Mouse (Mus musculus) hindlimb bud, embryonic 11.5 days (tissue): Measurements from ENCODE around the gene Suz12.
"Not testable (repeated sequence)": the region's sequence is repeated elsewhere in the genome, so short reads cannot be mapped to it uniquely, and the experiment has no call there.

Experiments used
- DNase-seq: peaks from one replicate; pipeline ENCODE4 v3.0.0-alpha.2; 2012; ENCODE audit warnings: low read depth, low spot score; ENCODE audit errors: extremely low spot score

Gene Suz12

DNA sequence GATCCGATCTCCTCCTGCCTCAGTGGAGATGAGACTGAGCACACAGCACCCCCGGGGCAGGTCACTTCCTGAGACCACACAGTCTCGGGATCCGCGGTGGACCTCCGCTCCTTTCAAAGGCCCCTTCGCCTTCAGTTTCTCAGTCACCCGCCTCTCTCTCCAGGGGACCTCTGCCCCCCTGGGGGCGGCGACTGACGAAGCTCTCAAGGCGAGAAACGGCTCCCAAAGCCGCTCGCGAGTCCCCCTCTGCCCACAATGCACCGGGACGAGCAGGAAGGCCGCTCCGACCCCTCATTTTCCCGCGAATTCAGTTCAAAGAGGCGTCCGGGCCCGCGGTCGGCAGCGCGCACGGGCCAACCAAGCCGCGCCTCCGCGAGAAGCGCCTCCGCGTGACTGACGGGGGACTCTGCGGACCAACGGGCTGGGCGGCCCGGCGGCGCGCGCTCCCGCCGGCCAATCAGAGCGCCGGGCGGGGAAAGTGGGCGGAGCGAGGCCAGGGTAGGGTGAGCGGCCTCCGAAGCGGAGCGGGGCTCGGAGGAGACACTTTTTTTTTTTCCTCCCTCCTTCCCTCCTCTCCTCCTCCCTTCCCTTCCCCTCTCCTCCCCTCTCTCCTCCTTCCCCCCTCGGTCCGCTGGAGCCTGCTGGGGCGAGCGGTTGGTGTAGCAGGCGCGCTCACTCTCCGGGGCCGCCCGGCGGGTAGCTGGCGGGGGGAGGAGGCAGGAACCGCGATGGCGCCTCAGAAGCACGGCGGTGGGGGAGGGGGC lies at the start of gene Suz12:
Gene Suz12, plus strand, starts transcription at position 515 of the 764 bp plus-strand sequence.
- DNase-seq = peak; percentile 85

- no peak for DNase-seq
These were observed 49.8 kb upstream of the Suz12 start for GRCm38 (mm10) chr11:79943136-79943535.

GRCm38 (mm10) chr11:79943601-79944000 lies 49.3 kb upstream of the Suz12 start:
- DNase-seq = no peak

DNA sequence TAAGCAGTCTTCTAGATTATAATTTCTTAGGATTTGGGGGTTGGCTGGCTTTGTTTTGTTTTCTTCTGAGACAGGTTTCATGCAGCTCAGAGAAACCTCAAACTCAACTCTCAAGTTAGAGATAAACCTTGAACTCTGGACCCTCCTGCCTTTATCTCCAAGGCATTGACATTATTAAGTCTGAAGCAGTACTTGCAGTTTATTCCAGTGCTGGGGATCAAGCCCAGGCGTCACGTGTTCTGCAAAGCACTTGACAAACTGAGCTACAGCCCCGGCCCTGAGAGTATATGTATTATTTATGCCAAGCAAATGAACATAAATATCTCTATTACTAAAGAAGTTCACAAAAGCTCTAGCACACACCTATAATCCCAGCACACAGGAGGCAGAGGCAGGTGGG lies 45.6 kb upstream of the Suz12 start:
- DNase-seq = no peak

DNA sequence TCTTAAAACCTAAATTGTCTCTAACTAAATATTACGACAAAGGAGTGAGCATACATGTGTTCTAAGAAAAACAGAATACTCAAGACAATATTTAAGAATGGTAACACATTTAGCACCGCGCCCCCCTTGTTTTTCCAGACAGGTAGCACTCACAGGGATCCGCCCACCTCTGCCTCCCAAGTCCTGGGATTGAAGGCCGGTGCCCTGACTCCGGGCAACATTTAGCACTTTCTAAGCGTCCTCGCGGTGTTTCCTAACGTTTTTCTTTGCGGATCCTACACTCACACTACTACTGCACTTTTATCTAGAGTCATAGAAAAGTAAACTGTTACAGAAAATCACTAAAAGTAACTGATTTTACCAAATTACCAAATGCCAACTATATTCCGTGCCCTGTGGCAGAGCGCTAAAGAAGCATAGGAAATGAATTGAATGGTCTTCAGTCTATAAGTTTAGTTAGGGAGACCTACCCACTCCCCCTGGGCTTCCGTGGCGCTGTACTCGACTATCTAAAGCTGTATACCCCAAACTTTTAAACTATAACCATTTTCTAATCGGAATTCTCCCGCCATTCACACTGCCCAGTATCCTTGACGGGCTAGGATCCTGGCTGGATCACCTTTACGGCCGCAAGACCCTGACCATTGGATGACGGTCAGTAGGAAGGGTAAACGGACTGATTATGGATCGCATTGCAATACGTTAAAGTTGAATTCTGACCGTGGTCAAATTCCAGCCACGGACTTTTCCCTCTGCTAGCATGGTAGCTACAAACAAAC lies 31.4 kb upstream of the Suz12 start:
- no peak for DNase-seq

DNA sequence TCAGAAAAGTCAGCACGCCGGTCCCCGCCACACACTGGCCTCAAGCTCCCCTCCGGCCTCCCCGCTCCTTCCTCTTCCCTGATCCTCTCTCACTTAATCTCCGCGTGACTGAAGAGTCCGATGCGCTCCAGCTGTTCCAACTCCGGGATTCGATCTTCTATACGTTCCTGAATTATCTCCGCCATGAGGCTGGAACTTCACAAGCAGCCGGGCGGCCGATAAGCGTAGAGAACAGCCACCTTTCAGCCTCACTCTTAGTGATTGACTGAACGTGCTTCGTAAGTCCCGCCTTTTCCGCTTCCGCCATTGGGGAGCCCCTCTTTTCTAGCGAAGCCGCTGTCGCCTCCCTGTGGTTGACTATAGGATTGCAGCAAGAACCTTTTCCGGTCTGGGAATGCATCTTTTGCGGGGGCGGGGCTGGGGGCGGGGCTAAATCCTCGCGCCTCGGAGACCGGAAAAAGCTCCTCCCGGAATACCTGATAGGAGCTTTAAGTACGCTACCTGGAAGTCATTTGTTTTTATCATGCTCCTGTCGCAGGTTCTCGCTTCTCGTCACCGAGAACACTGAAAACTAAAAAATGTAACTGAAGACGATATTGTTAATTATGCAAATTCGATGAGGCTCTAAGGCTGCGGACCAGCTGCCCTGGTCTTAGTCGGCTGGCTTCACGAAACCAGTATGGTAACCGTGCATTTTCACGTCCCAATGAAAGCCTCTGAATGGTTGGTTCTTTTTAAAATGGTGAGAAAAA lies 30.6 kb upstream of the Suz12 start, which contains the start of gene Utp6:
Gene Utp6, minus strand, starts transcription at position 266 of the 752 bp plus-strand sequence.
- DNase-seq = peak; percentile 99

- DNase-seq = no peak
These were observed 30.1 kb upstream of the Suz12 start for GRCm38 (mm10) chr11:79962877-79963183.

GRCm38 (mm10) chr11:79963212-79963974 lies 29.5 kb upstream of the Suz12 start:
- no peak for DNase-seq

DNA sequence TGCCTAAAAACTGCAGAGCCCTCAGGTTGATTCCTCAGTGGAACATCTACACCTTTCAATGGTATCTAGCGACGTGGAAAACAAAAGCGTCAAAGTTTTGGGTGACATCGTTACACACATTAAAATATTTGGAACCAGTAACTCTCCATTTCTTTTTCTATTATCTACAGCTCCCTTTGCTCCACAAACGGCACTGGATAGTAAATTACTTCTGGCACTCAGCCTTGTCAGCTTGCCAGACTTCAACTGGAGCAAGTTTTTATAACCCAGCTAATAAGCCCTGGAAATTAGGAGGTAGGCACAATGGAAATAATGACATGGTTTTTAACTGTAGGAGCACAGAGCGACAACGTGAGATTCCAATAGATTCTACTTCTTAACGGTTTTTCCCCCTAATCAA lies 27.0 kb upstream of the Suz12 start:
- DNase-seq = no peak

GRCm38 (mm10) chr11:79967752-79968151 lies 25.2 kb upstream of the Suz12 start:
- DNase-seq = no peak

DNA sequence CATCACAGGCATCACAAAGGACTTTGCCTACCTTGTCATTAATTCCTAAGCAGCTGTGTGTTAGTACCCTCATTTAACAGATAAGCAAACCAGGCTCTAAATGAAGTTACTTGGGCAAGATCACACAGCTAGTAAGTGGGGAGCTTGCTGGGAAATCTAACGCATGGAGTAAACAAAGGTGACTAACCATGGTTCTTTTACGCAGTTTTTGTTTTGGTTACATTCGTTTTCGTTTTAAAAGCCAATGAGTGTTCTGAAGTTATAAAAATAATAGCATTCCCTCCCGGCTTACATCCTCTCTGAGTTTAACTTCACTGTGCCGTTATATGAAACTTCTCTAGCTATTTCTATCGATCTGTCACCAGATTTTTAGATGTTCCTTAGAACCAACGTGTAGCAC lies 19.8 kb upstream of the Suz12 start:
- no peak for DNase-seq

DNA sequence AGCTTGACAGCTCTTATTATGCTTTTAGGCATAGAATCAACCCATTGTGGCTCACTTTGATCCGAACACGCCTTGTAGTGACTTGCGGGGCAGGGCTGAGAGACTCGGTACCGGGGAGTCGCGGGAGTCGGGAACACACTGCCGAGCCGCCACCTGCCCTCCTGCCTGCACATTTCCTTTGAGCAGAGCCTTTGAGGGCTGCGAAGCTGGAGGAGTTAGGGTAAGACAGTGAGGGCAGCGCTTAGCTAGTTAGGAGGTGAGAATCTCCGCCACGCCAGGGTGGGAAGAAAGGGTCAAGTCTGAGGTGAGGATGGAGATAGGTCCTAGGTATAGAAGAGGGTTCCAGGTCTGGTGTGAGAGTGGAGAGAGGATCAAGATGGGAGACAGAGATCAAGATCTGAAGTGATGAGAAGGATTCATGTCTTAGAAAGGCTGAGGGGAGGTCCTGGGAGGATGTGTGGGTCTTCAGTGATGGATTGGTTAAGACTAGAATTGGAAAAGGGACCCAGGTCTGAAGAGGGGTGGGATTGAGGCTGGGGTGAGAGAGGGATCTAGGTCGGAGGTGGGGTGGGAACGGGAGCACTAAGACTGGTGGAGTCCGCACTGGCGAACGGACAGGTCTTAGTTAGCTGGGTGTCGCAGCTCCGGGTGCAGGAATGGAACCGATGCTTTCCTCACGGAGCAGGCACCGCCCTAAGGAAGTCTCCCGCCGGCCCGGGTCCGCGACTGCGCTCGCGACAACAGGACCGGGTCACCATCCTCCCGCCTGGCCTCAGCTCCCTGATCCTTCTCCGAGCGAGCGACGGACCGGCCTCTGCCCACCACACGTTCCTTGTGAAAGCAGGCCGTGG lies 19.1 kb upstream of the Suz12 start:
- no peak for DNase-seq

GRCm38 (mm10) chr11:79975377-79975776 lies 17.5 kb upstream of the Suz12 start:
- no peak for DNase-seq

DNA sequence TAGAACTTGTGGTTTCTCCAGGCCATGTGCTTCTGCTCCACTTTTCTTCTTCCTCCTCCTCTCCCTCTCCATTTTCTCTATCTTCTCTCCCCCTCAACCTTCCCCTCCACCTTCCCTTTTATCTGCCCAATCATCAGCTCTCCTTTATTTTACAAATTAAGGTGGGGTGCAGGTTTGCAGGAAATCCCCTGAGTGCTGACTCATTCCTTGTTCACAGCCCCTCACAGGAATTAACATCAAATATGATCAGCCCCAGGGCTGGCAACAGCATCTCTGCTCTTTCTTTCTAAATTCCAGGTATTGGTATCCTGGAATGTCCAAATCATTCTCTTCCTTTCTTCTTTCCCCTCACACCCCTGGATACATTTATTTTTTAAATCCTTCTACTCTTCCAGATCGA lies 16.7 kb upstream of the Suz12 start:
- no peak for DNase-seq

DNA sequence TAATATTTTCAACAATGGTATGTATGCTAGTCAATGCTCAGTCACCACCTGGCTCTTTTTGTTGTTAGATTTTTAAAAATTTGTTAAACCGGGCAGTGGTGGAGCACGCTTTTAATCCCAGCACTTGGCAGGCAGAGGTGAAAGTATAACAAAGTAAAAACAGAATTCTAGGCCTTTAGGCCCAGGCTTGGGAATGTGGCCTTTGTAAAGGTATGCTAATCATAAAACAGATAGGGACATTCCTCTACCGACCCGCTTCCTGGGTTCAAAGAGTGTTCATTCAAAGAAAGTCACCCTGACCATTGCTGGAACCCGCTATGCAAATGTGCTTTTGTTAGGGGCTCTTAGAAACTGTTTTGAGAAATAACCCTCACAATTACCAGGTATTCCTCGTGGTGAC lies 16.3 kb upstream of the Suz12 start:
- DNase-seq = not testable (repeated sequence)

- DNase-seq = not testable (repeated sequence)
These were observed 15.8 kb upstream of the Suz12 start for GRCm38 (mm10) chr11:79977061-79977460.

DNA sequence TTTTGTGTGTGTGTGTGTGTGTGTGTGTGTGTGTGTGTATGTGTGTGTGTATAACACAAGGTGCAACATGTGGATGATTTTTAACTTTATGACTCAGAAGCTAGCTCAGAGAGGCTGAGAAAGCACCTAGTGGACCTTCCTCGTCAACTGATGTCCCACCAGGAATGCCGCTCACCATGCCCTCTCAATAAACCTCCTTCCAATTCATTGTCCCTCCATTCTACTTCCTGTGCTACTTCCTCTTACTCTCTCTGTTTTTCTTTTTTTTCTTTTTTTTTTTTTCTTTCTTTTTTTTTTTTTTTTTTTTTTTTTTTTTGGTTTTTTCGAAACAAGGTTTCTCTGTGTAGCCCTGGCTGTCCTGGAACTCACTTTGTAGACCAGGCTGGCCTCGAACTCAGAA lies 15.2 kb upstream of the Suz12 start:
- not testable (repeated sequence) for DNase-seq

DNA sequence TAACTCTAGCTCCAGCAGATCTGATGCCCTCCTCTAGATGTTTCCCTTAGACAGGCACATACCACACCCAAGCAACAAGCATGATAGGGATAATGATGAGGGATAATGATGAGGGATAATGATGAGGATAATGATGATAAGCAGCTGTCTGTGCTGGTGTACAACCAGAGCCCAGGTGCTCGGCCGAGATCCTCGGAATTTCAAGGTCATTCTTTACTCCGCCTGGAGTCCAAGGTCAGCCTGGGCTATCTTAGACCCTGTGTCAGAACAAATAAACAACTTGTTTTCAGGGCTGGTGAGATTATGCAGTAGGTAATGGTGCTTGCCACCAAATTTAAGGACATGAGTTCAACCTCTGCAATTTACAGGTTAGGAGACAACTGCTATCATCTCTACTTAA lies 6.0 kb upstream of the Suz12 start:
- DNase-seq = no peak

DNA sequence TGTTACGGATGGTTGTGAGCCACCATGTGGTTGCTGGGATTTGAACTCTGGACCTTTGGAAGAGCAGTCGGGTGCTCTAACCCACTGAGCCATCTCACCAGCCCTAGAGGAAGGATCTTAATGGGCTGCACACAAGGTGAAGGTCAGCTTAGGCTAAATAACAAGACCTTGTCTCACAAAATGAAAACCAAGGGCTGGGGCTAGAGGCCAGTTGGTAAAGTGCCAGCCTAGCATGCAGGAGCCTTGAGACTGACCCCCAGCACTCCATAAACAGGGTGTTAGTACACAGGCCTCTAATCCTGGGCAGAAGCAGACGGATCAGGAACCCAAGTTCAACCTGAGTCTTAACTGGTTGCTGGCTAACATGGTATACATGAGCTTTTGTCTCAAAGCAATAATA lies 5.0 kb upstream of the Suz12 start:
- DNase-seq = no peak

- DNase-seq = no peak
These were observed 2.8 kb upstream of the Suz12 start for GRCm38 (mm10) chr11:79990120-79990519.
